Mouse (Mus musculus) neural tube, embryonic 13.5 days (tissue): ENCODE measurements around the gene Cyp3a41b. TPM values are rescaled to one million over a fixed set of nuclear protein-coding genes. Genes with fewer than 3 reads are reported as not detected.
"Not testable (repeated sequence)": the region's sequence is repeated elsewhere in the genome, so short reads cannot be mapped to it uniquely, and the experiment has no call there.

ENCODE experiments used
- ATAC-seq: fragments of 200-750 bp; cut with Nextera tagmentation; 2 replicates; pipeline ENCODE4 v1.8.0; 2017; ENCODE audit warnings: low read depth, mild to moderate bottlenecking, moderate TSS enrichment, moderate library complexity
- H3K27ac ChIP-seq: fragments of 300-500 bp; sonication (generic); replicated peaks from 2 replicates; pipeline ENCODE4 v1.5.1; 2015; ENCODE audit warnings: moderate library complexity, mild to moderate bottlenecking, inconsistent platforms
- H3K27me3 ChIP-seq: fragments of 300-500 bp; sonication (generic); 2 replicates; pipeline ENCODE4 v1.6.1; 2015; ENCODE audit warnings: mild to moderate bottlenecking, inconsistent platforms
- H3K36me3 ChIP-seq: fragments of 300-500 bp; sonication (generic); 2 replicates; pipeline ENCODE4 v1.6.1; 2015; ENCODE audit warnings: mild to moderate bottlenecking, inconsistent platforms
- H3K4me1 ChIP-seq: fragments of 300-500 bp; sonication (generic); replicated peaks from 2 replicates; pipeline ENCODE4 v1.6.1; 2015; ENCODE audit warnings: inconsistent platforms
- H3K4me2 ChIP-seq: fragments of 300-500 bp; sonication (generic); 2 replicates; pipeline ENCODE4 v1.6.1; 2015; ENCODE audit warnings: inconsistent platforms, mild to moderate bottlenecking, moderate library complexity
- H3K4me3 ChIP-seq: fragments of 300-500 bp; sonication (generic); 2 replicates; pipeline ENCODE4 v1.5.1; 2015; ENCODE audit warnings: mild to moderate bottlenecking, inconsistent platforms
- H3K9ac ChIP-seq: fragments of 300-500 bp; sonication (generic); 2 replicates; pipeline ENCODE4 v1.6.1; 2015; ENCODE audit warnings: moderate library complexity, mild to moderate bottlenecking, inconsistent platforms
- H3K9me3 ChIP-seq: fragments of 300-500 bp; sonication (generic); 2 replicates; pipeline ENCODE4 v1.6.1; 2016; ENCODE audit warnings: inconsistent platforms
- WGBS: fragments of 180-500 bp; shearing (Covaris S2); methylation state at CpG from one replicate; pipeline ENCODE4 v1.1.7; 2015; 5-methylcytosine and 5-hydroxymethylcytosine counted together
- polyA plus RNA-seq: library from polyadenylated mRNA; unstranded; fragments of >200 nt; fragmentation: Nextera tagmentation; extraction: Ambion mirVana; gene quantifications from 2 replicates; pipeline ENCODE4 v1.2.1, GENCODE M21; 2015

The Cyp3a41b gene
- not detected in 2 replicates for polyA plus RNA-seq

GRCm38 (mm10) chr5:145584630-145585029 is at the start of gene Cyp3a41b:
Cyp3a41b (minus strand) TSS chr5:145584730.
- H3K9ac ChIP-seq, H3K36me3 ChIP-seq, H3K4me2 ChIP-seq, H3K4me1 ChIP-seq, ATAC-seq, H3K9me3 ChIP-seq, H3K4me3 ChIP-seq, H3K27ac ChIP-seq, H3K27me3 ChIP-seq: not testable (repeated sequence)
- WGBS, result 76% methylated on average over 1 of the region's 2 CpGs

GRCm38 (mm10) chr5:145632286-145632685 is 47.8 kb upstream of the Cyp3a41b start:
- WGBS, result 87% methylated on average over 1 of the region's 1 CpGs
- H3K4me2 ChIP-seq, H3K27ac ChIP-seq, H3K9ac ChIP-seq, H3K36me3 ChIP-seq, H3K4me3 ChIP-seq, H3K4me1 ChIP-seq, ATAC-seq, H3K27me3 ChIP-seq: not testable (repeated sequence)
- peaks cover 76% of the 10 kb centered on the region for H3K9me3 ChIP-seq

- H3K27ac ChIP-seq, H3K4me1 ChIP-seq, H3K9ac ChIP-seq, H3K4me3 ChIP-seq, H3K36me3 ChIP-seq, ATAC-seq, H3K27me3 ChIP-seq, H3K4me2 ChIP-seq: not testable (repeated sequence)
- WGBS, result 100% methylated on average over 1 of the region's 1 CpGs
- H3K9me3 ChIP-seq, result peaks cover 46% of the 10 kb centered on the region
Measured at GRCm38 (mm10) chr5:145604891-145605290, 20.4 kb upstream of the Cyp3a41b start.

GRCm38 (mm10) chr5:145597851-145598250 is 13.3 kb upstream of the Cyp3a41b start:
- H3K4me2 ChIP-seq, ATAC-seq, H3K9ac ChIP-seq, H3K27ac ChIP-seq, H3K27me3 ChIP-seq, H3K4me3 ChIP-seq, H3K36me3 ChIP-seq, H3K4me1 ChIP-seq: not testable (repeated sequence)
- 81% methylated on average over 5 of the region's 5 CpGs for WGBS
- H3K9me3 ChIP-seq, result peaks cover 32% of the 10 kb centered on the region

GRCm38 (mm10) chr5:145577321-145577720 is 7.2 kb downstream of the Cyp3a41b start:
- not testable (repeated sequence) for ATAC-seq, H3K9ac ChIP-seq, H3K27ac ChIP-seq, H3K4me2 ChIP-seq, H3K27me3 ChIP-seq, H3K4me3 ChIP-seq, H3K4me1 ChIP-seq, H3K36me3 ChIP-seq
- peaks cover 11% of the 10 kb centered on the region; the same call in 1 of the 2 replicates for H3K9me3 ChIP-seq
- 70% methylated on average over 1 of the region's 1 CpGs for WGBS

GRCm38 (mm10) chr5:145575660-145576059 is 8.9 kb downstream of the Cyp3a41b start:
- not testable (repeated sequence) for H3K9ac ChIP-seq, ATAC-seq, H3K27me3 ChIP-seq, H3K4me1 ChIP-seq, H3K36me3 ChIP-seq, H3K27ac ChIP-seq, H3K4me3 ChIP-seq, H3K4me2 ChIP-seq
- peaks cover 11% of the 10 kb centered on the region; the same call in 1 of the 2 replicates for H3K9me3 ChIP-seq
- WGBS, result 92% methylated on average over 4 of the region's 4 CpGs

- 77% methylated on average over 2 of the region's 2 CpGs for WGBS
- H3K27ac ChIP-seq, H3K27me3 ChIP-seq, H3K4me2 ChIP-seq, H3K4me1 ChIP-seq, H3K9ac ChIP-seq, H3K36me3 ChIP-seq, ATAC-seq, H3K4me3 ChIP-seq: not testable (repeated sequence)
- H3K9me3 ChIP-seq, result peaks cover 11% of the 10 kb centered on the region; the same call in 1 of the 2 replicates
Measured at GRCm38 (mm10) chr5:145571922-145572321, 12.6 kb downstream of the Cyp3a41b start.

Other genes with a start within 250 kb of the Cyp3a41b start
- not detected in 2 replicates for gene Cyp3a57, start 239.5 kb downstream of the Cyp3a41b start, polyA plus RNA-seq
- not detected in 2 replicates for gene Cyp3a16, start 115.0 kb downstream of the Cyp3a41b start, polyA plus RNA-seq
- not detected in 2 replicates for gene Cyp3a41a, start 135.4 kb upstream of the Cyp3a41b start, polyA plus RNA-seq
- not detected in 2 replicates for gene Cyp3a44, start 221.1 kb upstream of the Cyp3a41b start, polyA plus RNA-seq